Mouse (Mus musculus) urinary bladder, postnatal 36 days (tissue): ENCODE results near the gene Ybx2.
"Not testable (repeated sequence)": the region's sequence is repeated elsewhere in the genome, so short reads cannot be mapped to it uniquely, and the experiment has no call there.

Experiments
- DNase-seq, 2 experiments: peaks; one replicate each; pipeline ENCODE4 v3.0.0; 2022; ENCODE audit warnings: low spot score in 2 of 2, mixed read lengths in 1 of 2

Gene Ybx2

GRCm38 (mm10) chr11:69914917-69915430 lies 20.6 kb upstream of the Ybx2 start:
- DNase-seq, result no peak

- DNase-seq, result no peak
Measured at GRCm38 (mm10) chr11:69915667-69916627, 19.6 kb upstream of the Ybx2 start.

- DNase-seq, result not testable (repeated sequence)
Measured at GRCm38 (mm10) chr11:69916652-69917378, 18.8 kb upstream of the Ybx2 start.

GRCm38 (mm10) chr11:69917379-69917948 lies 18.1 kb upstream of the Ybx2 start:
- no peak for DNase-seq

- no peak for DNase-seq
Measured at GRCm38 (mm10) chr11:69918118-69918517, 17.5 kb upstream of the Ybx2 start.

- DNase-seq, result no peak
Measured at GRCm38 (mm10) chr11:69919053-69919452, 16.5 kb upstream of the Ybx2 start.

- DNase-seq, result peak; percentile 65 to 81
Measured at GRCm38 (mm10) chr11:69919661-69920265, 15.8 kb upstream of the Ybx2 start.

GRCm38 (mm10) chr11:69920266-69921031 lies 15.1 kb upstream of the Ybx2 start:
- DNase-seq, result no peak

GRCm38 (mm10) chr11:69921114-69922011 lies 14.2 kb upstream of the Ybx2 start, which contains the start of gene Eif5a:
TSS of gene Eif5a (minus strand) at chr11:69921958.
- DNase-seq, result peak; percentile 100

- no peak for DNase-seq
Measured at GRCm38 (mm10) chr11:69922012-69922756, 13.4 kb upstream of the Ybx2 start.

- DNase-seq, result no peak
Measured at GRCm38 (mm10) chr11:69922796-69923195, 12.8 kb upstream of the Ybx2 start.

- no peak for DNase-seq
Measured at GRCm38 (mm10) chr11:69927501-69927900, 8.1 kb upstream of the Ybx2 start.

- no peak for DNase-seq
Measured at GRCm38 (mm10) chr11:69929712-69930111, 5.9 kb upstream of the Ybx2 start.

GRCm38 (mm10) chr11:69930176-69930575 lies 5.4 kb upstream of the Ybx2 start:
- DNase-seq, result not testable (repeated sequence)

- DNase-seq, result no peak
Measured at GRCm38 (mm10) chr11:69930967-69931537, 4.5 kb upstream of the Ybx2 start.

GRCm38 (mm10) chr11:69931769-69932168 lies 3.8 kb upstream of the Ybx2 start:
- DNase-seq, result no peak

- DNase-seq, result no peak
Measured at GRCm38 (mm10) chr11:69932254-69932653, 3.3 kb upstream of the Ybx2 start.

GRCm38 (mm10) chr11:69933066-69933465 lies 2.5 kb upstream of the Ybx2 start:
- DNase-seq, result no peak

- peak; percentile 81 to 92 for DNase-seq
Measured at GRCm38 (mm10) chr11:69934169-69934568, 1.4 kb upstream of the Ybx2 start.
